Mouse (Mus musculus): ENCODE measurements around the gene Dars. TPM values are rescaled to one million over a fixed set of nuclear protein-coding genes. Genes with fewer than 3 reads are reported as not detected.

The Dars gene
- polyA plus RNA-seq, 1 experiment from 2014 or later, result 144 TPM

GRCm38 (mm10) chr1:128447206-128447902, 30.2 kb upstream of the Dars start:
- no peaks in the 10 kb centered on the region for H3K27me3 ChIP-seq
- H3K4me3 ChIP-seq (replicated peaks), result no peak overlapping the region
- no peak for ATAC-seq (ENCODE audit: insufficient number of reproducible peaks, insufficient read depth, low FRiP score, low TSS enrichment, low read depth)
- WGBS, result 80% methylated on average over 7 of the region's 7 CpGs
- no peak overlapping the region for H3K9ac ChIP-seq (replicated peaks)
- no peak overlapping the region for H3K4me2 ChIP-seq
- H3K4me1 ChIP-seq (replicated peaks), result no peaks in the 10 kb centered on the region
- no peaks in the 10 kb centered on the region for H3K36me3 ChIP-seq
- H3K27ac ChIP-seq, result no peak overlapping the region
- H3K9me3 ChIP-seq, result no peaks in the 10 kb centered on the region

DNA sequence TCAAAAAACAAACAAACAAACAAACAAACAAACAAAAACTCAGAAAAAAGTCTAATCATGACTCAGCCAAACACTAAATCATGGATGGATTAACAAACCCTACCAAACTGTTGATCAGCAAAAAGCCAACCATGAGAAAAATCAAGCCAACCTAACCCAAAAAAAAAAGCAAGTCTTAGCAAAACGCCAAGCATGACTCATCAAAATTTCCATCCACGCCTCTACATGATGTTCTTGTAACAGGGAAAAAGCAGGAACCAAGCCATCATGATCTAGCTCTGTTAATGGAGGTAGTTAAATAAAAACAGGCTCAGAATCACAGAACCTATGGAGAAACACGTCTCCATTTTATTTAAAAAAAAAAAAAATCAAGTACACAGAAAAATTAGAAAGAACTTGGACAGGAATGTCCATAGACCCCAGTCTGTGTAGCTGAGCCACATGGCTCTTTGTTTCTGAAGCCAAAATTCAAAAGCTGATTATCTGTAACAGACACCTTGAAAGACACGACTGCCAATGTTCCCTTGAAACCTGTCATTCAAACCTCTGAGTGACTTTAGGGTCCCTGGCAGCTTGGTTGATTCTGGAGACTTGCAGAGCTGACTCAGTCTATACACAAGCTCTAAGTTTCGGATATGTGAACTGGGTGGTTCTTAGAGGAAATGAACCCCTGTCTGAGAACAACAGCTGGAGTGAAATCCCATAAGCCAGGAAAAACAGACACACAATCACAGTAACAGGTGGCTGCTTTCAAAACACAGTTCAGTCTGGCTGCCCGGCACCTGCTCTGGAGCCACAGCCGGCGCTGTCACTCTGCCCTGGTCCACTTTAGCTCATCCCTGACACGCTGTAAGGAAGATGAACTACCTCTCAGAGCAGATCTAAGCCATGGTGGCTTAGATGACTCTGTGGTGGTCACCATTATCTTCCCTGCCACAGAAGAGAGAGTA, 27.0 kb upstream of the Dars start:
- H3K27ac ChIP-seq, result no peak overlapping the region
- H3K4me1 ChIP-seq (replicated peaks), result peaks cover 12% of the 10 kb centered on the region; the same call in 1 of the 2 replicates
- no peak overlapping the region for H3K9ac ChIP-seq (replicated peaks)
- no peak overlapping the region for H3K4me3 ChIP-seq (replicated peaks)
- H3K36me3 ChIP-seq, result no peaks in the 10 kb centered on the region
- H3K27me3 ChIP-seq, result no peaks in the 10 kb centered on the region
- peak; percentile 66; the same call in 1 of the 2 replicates for ATAC-seq (ENCODE audit: insufficient number of reproducible peaks, insufficient read depth, low FRiP score, low TSS enrichment, low read depth)
- H3K4me2 ChIP-seq, result no peak overlapping the region
- WGBS, result 61% methylated on average over 9 of the region's 9 CpGs
- no peaks in the 10 kb centered on the region for H3K9me3 ChIP-seq

DNA sequence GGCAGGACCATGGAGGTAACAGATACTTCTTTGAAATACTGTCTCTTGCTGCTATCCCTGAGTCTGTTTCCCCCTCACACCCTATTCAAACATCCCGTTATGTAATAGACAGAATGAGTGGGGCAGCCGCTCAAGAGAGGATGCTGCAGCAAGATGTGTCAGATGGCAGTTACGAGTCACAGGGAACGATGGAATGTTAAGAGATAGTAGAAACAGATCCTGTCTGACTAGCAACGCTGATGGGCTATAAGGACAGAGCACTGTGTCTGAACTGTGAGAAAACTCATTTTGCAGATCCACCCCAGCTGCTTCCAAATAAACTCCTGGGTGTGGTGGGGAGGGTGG, 23.9 kb upstream of the Dars start:
- H3K36me3 ChIP-seq, result no peaks in the 10 kb centered on the region
- H3K4me1 ChIP-seq (replicated peaks), result peaks cover 12% of the 10 kb centered on the region; the same call in 1 of the 2 replicates
- H3K4me2 ChIP-seq, result no peak overlapping the region
- H3K9ac ChIP-seq (replicated peaks), result no peak overlapping the region
- H3K4me3 ChIP-seq (replicated peaks), result no peak overlapping the region
- H3K9me3 ChIP-seq, result no peaks in the 10 kb centered on the region
- H3K27ac ChIP-seq, result no peak overlapping the region
- no peak for ATAC-seq (ENCODE audit: insufficient number of reproducible peaks, insufficient read depth, low FRiP score, low TSS enrichment, low read depth)
- 39% methylated on average over 5 of the region's 5 CpGs for WGBS
- H3K27me3 ChIP-seq, result peaks cover 4% of the 10 kb centered on the region; the same call in 1 of the 2 replicates

- WGBS, result 62% methylated on average over 16 of the region's 16 CpGs
- no peak for ATAC-seq (ENCODE audit: insufficient number of reproducible peaks, insufficient read depth, low FRiP score, low TSS enrichment, low read depth)
- no peak overlapping the region for H3K9ac ChIP-seq (replicated peaks)
- H3K4me3 ChIP-seq (replicated peaks), result no peak overlapping the region
- no peak overlapping the region for H3K4me2 ChIP-seq
- no peaks in the 10 kb centered on the region for H3K36me3 ChIP-seq
- peaks cover 4% of the 10 kb centered on the region; the same call in 1 of the 2 replicates for H3K27me3 ChIP-seq
- H3K27ac ChIP-seq, result no peak overlapping the region
- peaks cover 12% of the 10 kb centered on the region; the same call in 1 of the 2 replicates for H3K4me1 ChIP-seq (replicated peaks)
- no peaks in the 10 kb centered on the region for H3K9me3 ChIP-seq
Measured at GRCm38 (mm10) chr1:128440386-128441128, 23.4 kb upstream of the Dars start.

DNA sequence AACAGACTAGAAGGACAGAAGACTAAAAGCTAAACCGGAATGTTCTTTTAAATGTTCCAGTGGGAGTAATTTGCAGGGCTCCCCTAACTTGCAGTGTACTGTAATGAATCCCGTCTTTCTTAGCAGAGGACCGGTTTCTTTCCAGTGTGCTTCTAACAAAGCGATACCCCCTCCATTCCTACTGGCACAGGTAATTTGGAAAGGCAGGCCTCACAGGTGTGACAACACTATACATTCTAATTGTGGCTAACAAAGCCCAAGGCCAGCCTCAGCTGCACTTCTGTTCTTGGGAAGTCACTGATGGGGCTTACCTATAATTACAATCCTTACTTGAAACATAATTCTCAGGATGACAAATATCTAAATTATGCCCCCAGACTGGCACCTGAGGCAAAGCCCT, 22.4 kb upstream of the Dars start:
- no peak for ATAC-seq (ENCODE audit: insufficient number of reproducible peaks, insufficient read depth, low FRiP score, low TSS enrichment, low read depth)

DNA sequence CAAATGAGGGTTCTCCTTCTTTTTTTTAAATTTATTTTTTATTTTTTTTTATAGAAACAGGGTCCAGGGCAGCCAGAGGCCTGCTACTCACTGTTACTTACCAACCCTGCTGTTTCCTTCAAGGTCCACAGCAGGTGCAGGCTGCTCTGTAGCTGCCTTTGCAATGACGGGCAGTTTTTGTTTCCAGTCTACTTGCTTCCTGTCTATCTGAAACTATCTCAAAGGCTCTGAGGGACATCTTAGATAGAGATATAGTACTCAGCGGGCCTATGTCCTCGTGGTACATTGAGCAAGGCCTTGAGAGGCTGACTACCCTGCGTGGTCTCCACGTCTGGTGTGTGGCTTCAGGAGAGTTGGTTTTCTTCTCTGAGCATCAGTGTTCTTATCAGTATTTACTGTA, 21.4 kb upstream of the Dars start:
- Histone ChIP-seq H3K9ac (replicated peaks) (no peak overlapping the region), H3K27me3 (peaks cover 4% of the 10 kb centered on the region; the same call in 1 of the 2 replicates), H3K36me3 (no peaks in the 10 kb centered on the region), H3K4me1 (replicated peaks) (peaks cover 12% of the 10 kb centered on the region; the same call in 1 of the 2 replicates), H3K27ac (no peak overlapping the region), H3K9me3 (no peaks in the 10 kb centered on the region), H3K4me2 (no peak overlapping the region), H3K4me3 (replicated peaks) (no peak overlapping the region)
- no peak for ATAC-seq (ENCODE audit: insufficient number of reproducible peaks, insufficient read depth, low FRiP score, low TSS enrichment, low read depth)
- 90% methylated on average over 5 of the region's 5 CpGs for WGBS

More for the DNA sequence above, 22.4 kb upstream of the Dars start:
- H3K9ac ChIP-seq (replicated peaks), result no peak overlapping the region
- peaks cover 4% of the 10 kb centered on the region; the same call in 1 of the 2 replicates for H3K27me3 ChIP-seq
- no peak overlapping the region for H3K4me3 ChIP-seq (replicated peaks)
- no peak overlapping the region for H3K27ac ChIP-seq
- H3K4me2 ChIP-seq, result no peak overlapping the region
- no peaks in the 10 kb centered on the region for H3K36me3 ChIP-seq
- 79% methylated on average over 4 of the region's 4 CpGs for WGBS
- H3K4me1 ChIP-seq (replicated peaks), result peaks cover 12% of the 10 kb centered on the region; the same call in 1 of the 2 replicates
- H3K9me3 ChIP-seq, result no peaks in the 10 kb centered on the region

GRCm38 (mm10) chr1:128437276-128437675, 20.1 kb upstream of the Dars start:
- no peak overlapping the region for H3K4me3 ChIP-seq (replicated peaks)
- no peak overlapping the region for H3K4me2 ChIP-seq
- no peak for ATAC-seq (ENCODE audit: insufficient number of reproducible peaks, insufficient read depth, low FRiP score, low TSS enrichment, low read depth)
- H3K27ac ChIP-seq, result no peak overlapping the region
- no peak overlapping the region for H3K9ac ChIP-seq (replicated peaks)
- H3K9me3 ChIP-seq, result no peaks in the 10 kb centered on the region
- peaks cover 15% of the 10 kb centered on the region; the same call in 1 of the 2 replicates for H3K4me1 ChIP-seq (replicated peaks)
- no peaks in the 10 kb centered on the region for H3K36me3 ChIP-seq
- H3K27me3 ChIP-seq, result peaks cover 4% of the 10 kb centered on the region; the same call in 1 of the 2 replicates
- 50% methylated on average over 1 of the region's 1 CpGs for WGBS

DNA sequence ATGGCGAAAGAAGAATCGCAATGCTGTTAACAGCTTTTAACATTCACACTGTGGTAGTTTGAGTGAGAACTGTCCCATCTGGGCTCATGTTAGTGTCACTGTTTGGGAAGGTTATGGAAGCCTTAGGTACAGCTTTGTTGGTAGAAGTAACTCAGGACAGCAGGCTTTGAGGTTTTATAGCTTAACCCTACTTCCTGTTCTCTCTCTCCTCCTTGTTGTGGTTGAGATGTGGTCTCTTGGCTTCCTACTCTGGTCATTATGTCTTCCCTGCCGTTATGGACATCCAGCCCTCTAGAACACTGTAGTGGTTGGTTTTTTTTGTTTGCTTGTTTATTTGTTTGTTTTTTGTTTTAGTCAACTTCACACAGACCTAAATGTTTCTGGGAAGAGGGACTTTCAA, 18.8 kb upstream of the Dars start:
- peaks cover 14% of the 10 kb centered on the region; the same call in 1 of the 2 replicates for H3K4me1 ChIP-seq (replicated peaks)
- H3K36me3 ChIP-seq, result no peaks in the 10 kb centered on the region
- ATAC-seq (ENCODE audit: insufficient number of reproducible peaks, insufficient read depth, low FRiP score, low TSS enrichment, low read depth), result no peak
- no peak overlapping the region for H3K4me3 ChIP-seq (replicated peaks)
- H3K27ac ChIP-seq, result no peak overlapping the region
- H3K9ac ChIP-seq (replicated peaks), result no peak overlapping the region
- H3K9me3 ChIP-seq, result no peaks in the 10 kb centered on the region
- WGBS, result 89% methylated on average over 3 of the region's 3 CpGs
- peaks cover 4% of the 10 kb centered on the region; the same call in 1 of the 2 replicates for H3K27me3 ChIP-seq
- no peak overlapping the region for H3K4me2 ChIP-seq

DNA sequence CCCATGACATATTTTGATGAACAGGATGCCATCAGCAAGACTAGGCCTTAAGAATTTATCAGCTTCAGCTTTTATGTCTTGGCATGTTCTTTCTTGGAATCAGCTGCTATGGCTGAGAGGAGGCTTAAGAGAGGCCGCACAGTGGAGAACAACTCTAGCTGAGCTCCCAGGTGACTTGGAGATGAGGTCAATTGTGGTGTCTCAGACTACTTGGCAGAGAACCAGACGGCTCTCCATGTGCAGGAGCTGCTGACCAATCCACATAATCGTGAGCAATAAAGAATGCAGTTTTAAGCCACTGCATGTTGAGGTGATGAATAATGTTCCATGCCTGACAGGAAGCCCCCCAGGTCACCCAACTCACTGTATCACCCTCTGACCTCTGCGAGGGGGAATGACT, 18.4 kb upstream of the Dars start:
- Histone ChIP-seq H3K36me3 (no peaks in the 10 kb centered on the region), H3K9me3 (no peaks in the 10 kb centered on the region), H3K4me1 (replicated peaks) (peaks cover 9% of the 10 kb centered on the region; the same call in 1 of the 2 replicates), H3K9ac (replicated peaks) (no peak overlapping the region), H3K4me3 (replicated peaks) (no peak overlapping the region), H3K27me3 (peaks cover 4% of the 10 kb centered on the region; the same call in 1 of the 2 replicates), H3K27ac (no peak overlapping the region), H3K4me2 (no peak overlapping the region)
- 74% methylated on average over 4 of the region's 4 CpGs for WGBS
- ATAC-seq (ENCODE audit: insufficient number of reproducible peaks, insufficient read depth, low FRiP score, low TSS enrichment, low read depth), result no peak

GRCm38 (mm10) chr1:128424928-128425327, 7.8 kb upstream of the Dars start:
- no peak for ATAC-seq (ENCODE audit: insufficient number of reproducible peaks, insufficient read depth, low FRiP score, low TSS enrichment, low read depth)
- no peak overlapping the region for H3K4me2 ChIP-seq
- H3K27ac ChIP-seq, result no peak overlapping the region
- no peaks in the 10 kb centered on the region for H3K4me1 ChIP-seq (replicated peaks)
- H3K36me3 ChIP-seq, result no peaks in the 10 kb centered on the region
- no peak overlapping the region for H3K9ac ChIP-seq (replicated peaks)
- no peaks in the 10 kb centered on the region for H3K9me3 ChIP-seq
- no peaks in the 10 kb centered on the region for H3K27me3 ChIP-seq
- no peak overlapping the region for H3K4me3 ChIP-seq (replicated peaks)
- WGBS, result 85% methylated on average over 3 of the region's 3 CpGs

DNA sequence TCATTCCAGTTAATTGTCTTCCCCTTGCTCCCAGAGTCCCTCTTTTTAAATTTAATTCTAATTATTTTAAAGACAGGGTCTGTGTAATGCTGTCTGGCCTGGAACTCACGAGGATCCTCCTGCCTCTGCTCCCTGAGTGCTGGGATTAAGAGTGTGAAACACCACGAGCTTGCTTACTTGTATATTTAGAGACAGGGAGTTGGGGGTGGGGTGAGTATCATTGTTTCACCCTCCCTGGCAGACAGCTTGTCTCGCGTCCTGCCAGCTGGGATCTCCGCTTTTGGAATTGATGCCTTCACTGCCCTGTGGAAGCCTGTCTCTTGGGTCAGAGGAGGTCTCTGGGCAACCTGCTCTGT, 343 bp upstream of the Dars start:
- Histone ChIP-seq H3K4me2 (peak overlapping the region; percentile 71), H3K4me3 (replicated peaks) (peak overlapping the region; percentile 80), H3K27ac (peak overlapping the region; percentile 35; the same call in 1 of the 2 replicates), H3K9ac (replicated peaks) (no peak overlapping the region), H3K27me3 (no peaks in the 10 kb centered on the region), H3K9me3 (no peaks in the 10 kb centered on the region), H3K36me3 (peaks cover 17% of the 10 kb centered on the region), H3K4me1 (replicated peaks) (no peaks in the 10 kb centered on the region)
- WGBS, result 40% methylated on average over 5 of the region's 5 CpGs
- peak; percentile 53 for ATAC-seq (ENCODE audit: insufficient number of reproducible peaks, insufficient read depth, low FRiP score, low TSS enrichment, low read depth)

Measured in limb, embryonic 12.5 days (tissue).